Mouse (Mus musculus) T-cell, adult 2 months (primary cell): ENCODE measurements around the gene Cabin1.

Experiments
- DNase-seq: peaks from one replicate; pipeline ENCODE4 v3.0.0; 2022; ENCODE audit warnings: low spot score

Cabin1 gene

DNA sequence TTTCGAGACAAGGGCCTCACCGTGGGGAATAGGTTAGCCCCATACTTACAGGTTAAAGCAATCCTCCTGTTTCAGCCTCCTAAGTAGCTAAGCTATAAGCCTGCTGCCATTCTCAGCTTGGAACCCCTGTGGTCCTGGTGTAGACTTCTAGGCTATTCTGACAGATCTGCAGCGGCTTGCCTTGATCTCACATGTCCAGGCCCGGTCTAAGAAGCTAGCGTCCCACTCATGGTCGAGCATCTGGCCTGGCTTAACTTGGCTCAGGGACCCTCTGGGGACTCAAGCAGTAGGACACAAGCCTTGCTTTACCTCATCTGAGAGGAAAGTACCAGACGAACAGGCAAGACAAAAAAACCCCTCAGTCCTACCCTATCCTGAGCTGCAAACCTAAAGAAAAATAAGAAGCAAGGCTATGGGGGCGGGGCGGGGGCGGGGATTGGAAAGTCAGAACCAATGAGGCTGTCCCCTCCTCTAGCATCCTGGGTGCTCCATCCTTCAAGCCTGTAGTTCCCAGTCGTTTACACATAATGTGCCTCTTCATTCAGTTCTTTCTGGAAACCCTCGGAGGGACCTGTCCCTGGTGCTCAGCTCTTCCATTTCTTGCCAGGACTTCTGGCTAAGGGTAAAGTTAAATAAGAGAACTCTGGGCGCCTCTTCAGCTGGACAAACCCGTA is 129.0 kb downstream of the Cabin1 start:
- DNase-seq = no peak

DNA sequence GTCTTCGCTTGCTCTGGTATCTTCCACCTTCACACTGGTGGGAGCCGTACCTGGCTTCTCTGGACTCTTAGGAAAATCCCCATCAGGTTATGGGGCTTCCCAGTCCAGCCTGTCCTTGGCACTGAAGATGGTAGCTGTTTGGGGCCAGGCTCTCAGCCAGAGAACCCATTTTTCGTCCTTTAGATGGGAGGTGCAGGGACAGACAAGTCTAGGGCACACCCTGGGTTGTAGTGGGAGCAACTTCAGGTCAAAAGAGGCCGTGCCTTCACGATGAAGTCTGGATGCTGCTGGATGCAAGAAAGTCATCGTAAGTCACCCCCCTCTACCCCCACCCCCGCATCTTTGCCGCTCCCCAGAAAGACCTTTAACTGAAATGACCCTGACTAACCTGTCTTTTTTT is 129.5 kb downstream of the Cabin1 start:
- DNase-seq = no peak

DNA sequence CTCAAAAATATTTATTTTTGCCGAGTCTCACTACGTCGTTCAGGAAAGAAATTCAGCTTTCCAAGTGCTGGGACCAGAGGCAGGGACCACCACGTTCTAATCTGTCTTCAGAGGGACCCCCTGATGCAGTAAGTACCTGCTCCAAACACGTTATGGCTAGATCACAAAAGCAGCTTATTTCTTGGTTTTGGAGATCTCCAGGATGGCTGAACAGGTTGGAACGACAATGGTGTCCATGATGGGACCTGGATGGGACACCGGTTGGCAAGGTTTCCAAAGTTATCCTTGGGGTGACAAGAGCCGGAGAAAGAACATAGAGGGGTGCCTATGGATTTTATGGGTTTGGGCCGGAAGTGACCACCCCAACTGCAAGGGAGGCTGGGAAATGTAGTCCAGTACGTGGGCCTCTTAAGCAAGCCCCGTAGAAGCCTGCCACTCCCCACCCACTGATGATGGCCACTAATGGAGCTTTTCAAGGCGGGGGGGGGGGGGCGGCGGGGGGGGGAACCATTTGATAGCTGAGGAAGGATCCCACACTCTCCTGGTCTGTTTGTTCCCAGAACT is 130.5 kb downstream of the Cabin1 start:
- no peak for DNase-seq

GRCm38 (mm10) chr10:75633048-75633447 is 131.1 kb downstream of the Cabin1 start:
- DNase-seq = no peak

DNA sequence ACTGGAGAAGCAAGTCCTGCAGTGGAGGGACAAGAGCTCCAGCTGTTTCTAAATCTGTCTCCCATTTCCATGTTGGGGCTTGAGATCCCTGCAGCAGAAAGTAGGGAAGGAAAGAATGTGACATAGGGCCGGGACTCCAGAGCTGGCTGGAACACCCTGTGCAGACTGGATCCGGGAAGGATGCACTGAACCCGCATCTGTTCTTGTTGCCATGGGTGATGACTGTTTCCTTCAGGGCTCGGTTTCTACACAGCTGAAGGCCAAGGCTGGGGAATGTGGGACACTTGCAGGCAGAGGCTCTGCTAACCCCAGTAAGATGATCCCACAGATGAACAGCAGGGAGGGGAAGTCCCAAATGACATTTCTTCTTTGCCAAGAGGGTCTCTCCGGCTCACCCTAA is 131.5 kb downstream of the Cabin1 start:
- DNase-seq = no peak

DNA sequence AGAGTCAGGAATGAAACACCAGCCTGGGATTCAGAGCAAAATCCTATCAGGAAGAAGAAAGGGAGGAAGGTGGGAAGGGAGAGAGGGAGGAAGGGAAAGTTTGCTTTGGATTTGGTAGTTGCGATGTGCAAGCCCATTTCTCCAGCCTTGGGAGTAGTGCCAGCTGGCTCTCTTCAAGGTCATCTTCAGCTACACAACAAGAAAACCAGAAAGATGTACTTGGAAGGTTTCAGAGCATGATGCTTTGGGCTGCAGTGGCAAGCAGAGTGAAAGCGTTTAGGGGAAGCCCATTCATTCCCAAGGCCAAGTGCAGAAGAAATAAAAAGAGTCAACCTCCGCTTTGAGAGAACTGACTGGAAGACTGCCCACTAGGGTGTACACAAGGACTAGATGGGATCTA is 136.7 kb downstream of the Cabin1 start:
- DNase-seq = no peak

DNA sequence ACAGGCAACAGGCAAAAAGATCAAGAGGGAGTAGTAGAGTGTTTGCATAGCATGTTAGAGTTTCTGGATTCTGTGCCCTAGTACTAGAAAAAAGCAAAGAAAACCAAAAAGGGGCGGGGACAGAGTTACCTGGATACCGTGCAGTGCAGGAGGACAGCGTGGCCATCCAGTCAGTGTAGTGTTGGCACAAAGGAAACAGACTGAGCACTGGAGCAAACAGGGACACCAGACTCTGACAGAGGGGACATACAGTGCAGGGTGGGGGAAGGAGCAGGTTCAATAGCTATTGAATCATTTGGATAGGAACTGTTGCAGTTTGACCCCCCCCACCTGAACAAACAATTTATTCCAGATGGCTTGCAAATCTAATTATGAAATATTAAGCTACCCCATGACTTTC is 137.2 kb downstream of the Cabin1 start:
- no peak for DNase-seq

DNA sequence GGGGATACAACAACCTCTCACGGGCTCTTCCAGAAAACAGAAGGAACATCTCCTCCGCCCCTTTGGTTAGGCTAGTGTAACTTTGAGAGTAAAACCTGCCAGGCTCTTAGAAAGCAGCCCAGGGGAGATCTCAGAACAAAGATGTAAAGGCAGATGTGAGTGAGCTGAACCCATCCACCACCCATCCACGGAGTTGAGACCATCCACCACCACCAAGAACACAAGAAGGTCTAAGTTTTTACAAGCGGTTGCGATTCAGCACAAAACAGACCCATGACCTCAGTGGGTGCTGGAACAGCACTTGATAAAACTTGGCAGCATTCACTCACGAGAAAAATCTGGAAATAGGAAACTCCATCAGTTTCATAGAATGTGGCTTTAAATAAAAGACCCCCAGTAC is 138.2 kb downstream of the Cabin1 start:
- no peak for DNase-seq

- no peak for DNase-seq
Measured at GRCm38 (mm10) chr10:75620818-75621217, 143.3 kb downstream of the Cabin1 start.

- no peak for DNase-seq
Measured at GRCm38 (mm10) chr10:75616044-75616443, 148.1 kb downstream of the Cabin1 start.

DNA sequence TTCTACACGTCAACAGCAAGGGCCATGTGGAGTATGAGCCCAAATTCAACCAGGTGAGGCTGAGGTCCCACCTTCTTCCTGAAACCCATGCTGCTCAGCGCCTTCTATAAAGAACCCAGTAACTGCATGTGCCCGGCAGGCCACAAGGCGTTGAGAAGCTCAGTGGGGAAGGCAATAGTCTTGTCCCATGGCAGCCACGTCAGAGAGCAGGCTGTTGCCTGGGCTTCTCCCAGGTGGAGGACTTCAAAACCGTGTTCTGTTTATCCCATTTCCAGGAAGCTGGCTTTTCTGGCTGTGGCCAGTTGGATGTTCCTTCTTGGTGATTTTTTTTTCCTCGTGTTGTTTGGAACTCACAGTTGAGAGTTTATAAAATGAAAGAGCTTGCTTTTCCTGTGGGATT is 153.7 kb downstream of the Cabin1 start:
- DNase-seq = no peak

GRCm38 (mm10) chr10:75608975-75609374 is 155.2 kb downstream of the Cabin1 start:
- DNase-seq = no peak

- DNase-seq = no peak
Measured at GRCm38 (mm10) chr10:75607253-75607652, 156.9 kb downstream of the Cabin1 start.

GRCm38 (mm10) chr10:75605162-75605846 is 158.8 kb downstream of the Cabin1 start:
- peak; percentile 40 for DNase-seq

DNA sequence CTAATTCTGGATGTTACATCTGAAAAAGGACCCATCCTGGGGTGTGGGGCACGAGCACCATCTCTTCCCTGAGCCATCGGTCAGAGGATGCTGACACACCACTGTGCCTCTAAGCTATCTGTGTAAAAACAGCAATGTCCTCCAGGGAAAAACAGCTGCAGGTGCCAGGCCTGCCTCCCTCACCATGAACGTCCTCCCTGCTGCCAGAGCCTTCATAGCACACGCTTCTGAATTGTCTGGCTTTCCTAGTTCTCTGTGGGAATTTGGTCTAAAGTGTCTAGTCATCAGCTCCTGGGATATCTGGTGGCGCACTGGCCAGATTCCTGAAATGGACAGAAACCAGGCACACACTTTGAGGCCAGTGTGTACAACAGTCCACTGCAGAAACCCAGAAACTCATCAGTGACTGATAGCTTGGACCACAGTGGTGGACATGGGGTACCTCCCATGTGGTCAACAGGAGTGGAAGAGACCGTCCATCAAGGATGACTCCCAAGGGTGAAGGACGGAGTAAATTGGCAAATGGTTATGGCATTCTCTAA is 163.9 kb downstream of the Cabin1 start:
- no peak for DNase-seq
